Mouse (Mus musculus) liver, embryonic 14.5 days (tissue): Measurements from ENCODE around the gene Cyp27a1. TPM values are rescaled to one million over a fixed set of nuclear protein-coding genes. Genes with fewer than 3 reads are reported as not detected.

Experiments
- ATAC-seq: fragments of 200-750 bp; cut with Nextera tagmentation; 2 replicates; pipeline ENCODE4 v1.8.0; 2017; ENCODE audit warnings: moderate number of reproducible peaks, mild to moderate bottlenecking, moderate library complexity; ENCODE audit not compliant: insufficient read depth
- DNase-seq, 3 experiments: peaks; one replicate each; pipeline ENCODE4 v3.0.0-alpha.2; 2012 to 2013; ENCODE audit warnings: low read depth in 3 of 3, low spot score in 3 of 3
- H3K27ac ChIP-seq: fragments of 300-500 bp; sonication (generic); 2 replicates; pipeline ENCODE4 v1.5.1; 2014; ENCODE audit warnings: moderate library complexity, mild to moderate bottlenecking, control low read depth, inconsistent platforms
- H3K27me3 ChIP-seq: fragments of 300-500 bp; sonication (generic); 2 replicates; pipeline ENCODE4 v1.6.1; 2014; ENCODE audit warnings: mild to moderate bottlenecking, low read length, moderate library complexity; ENCODE audit not compliant: control insufficient read depth, insufficient read depth
- H3K36me3 ChIP-seq: fragments of 300-500 bp; sonication (generic); replicated peaks from 2 replicates; pipeline ENCODE4 v1.6.1; 2014; ENCODE audit warnings: low read depth; ENCODE audit not compliant: control insufficient read depth, insufficient read depth
- H3K4me1 ChIP-seq, 2 experiments: fragments of 200-500 bp in 1 of 2; fragments of 300-500 bp in 1 of 2; sonication (generic) in 1 of 2; replicated peaks; 2 replicates each; pipeline ENCODE4 v1.6.1; 2012 to 2014; ENCODE audit warnings: antibody characterized with exemption in 1 of 2, inconsistent platforms in 1 of 2, low read length in 1 of 2; ENCODE audit not compliant: control insufficient read depth in 2 of 2, insufficient read depth in 2 of 2
- H3K4me2 ChIP-seq: fragments of 300-500 bp; sonication (generic); 2 replicates; pipeline ENCODE4 v1.6.1; 2014; ENCODE audit warnings: low read depth, mild to moderate bottlenecking, control low read depth, moderate library complexity
- H3K4me3 ChIP-seq, 2 experiments: fragments of 200-500 bp in 1 of 2; fragments of 300-500 bp in 1 of 2; sonication (generic) in 1 of 2; 2 replicates each; pipeline ENCODE4 v1.5.1; 2012 to 2014; ENCODE audit warnings: low read depth in 2 of 2, low read length in 2 of 2, mild to moderate bottlenecking in 2 of 2, control low read depth in 1 of 2, inconsistent platforms in 1 of 2, moderate library complexity in 1 of 2; ENCODE audit not compliant: insufficient read depth in 1 of 2
- H3K9ac ChIP-seq: fragments of 300-500 bp; sonication (generic); replicated peaks from 2 replicates; pipeline ENCODE4 v1.6.1; 2014; ENCODE audit warnings: mild to moderate bottlenecking, control low read depth, moderate library complexity
- H3K9me3 ChIP-seq: fragments of 300-500 bp; sonication (generic); 2 replicates; pipeline ENCODE4 v1.6.1; 2016; ENCODE audit warnings: low read length, mixed read lengths; ENCODE audit not compliant: control insufficient read depth
- CTCF ChIP-seq: IDR thresholded peaks from 2 replicates; pipeline ENCODE4 v1.5.1; 2016; ENCODE audit warnings: antibody characterized with exemption, low read depth, control low read depth
- EP300 ChIP-seq: IDR thresholded peaks from 2 replicates; pipeline ENCODE4 v1.6.1; 2016; ENCODE audit warnings: antibody characterized with exemption, low read depth
- WGBS: fragments of 180-500 bp; shearing (Covaris S2); extraction: QIAGEN DNeasy Blood & Tissue Kit; methylation state at CpG from one replicate; pipeline ENCODE4 v1.1.7; 2014; ENCODE audit not compliant: insufficient replicate concordance; 5-methylcytosine and 5-hydroxymethylcytosine counted together
- polyA plus RNA-seq, 2 experiments: library from polyadenylated mRNA; depleted of rRNA in 1 of 2; stranded (reverse) in 1 of 2; unstranded in 1 of 2; fragments of >200 nt; fragmentation: Nextera tagmentation in 1 of 2; extraction: Ambion mirVana in 1 of 2; gene quantifications; 2 replicates each; pipeline versions ENCODE4 v1.2.1 to v1.2.3; 2012 to 2014

Gene Cyp27a1
- polyA plus RNA-seq, 2 experiments: 3.3 to 5.0 TPM

- Histone ChIP-seq H3K36me3 (no peaks in the 10 kb centered on the region), H3K27ac (no peak overlapping the region), H3K9me3 (no peaks in the 10 kb centered on the region), H3K4me2 (no peak overlapping the region), H3K4me3 (no peak overlapping the region), H3K27me3 (peaks cover 13% of the 10 kb centered on the region), H3K9ac (no peak overlapping the region), H3K4me1 (peaks cover 0 to 5% of the 10 kb centered on the region in 2 experiments; a peak in 1 of 4 replicates)
- 37% methylated on average over 6 of the region's 6 CpGs for WGBS
- ATAC-seq (no peak), DNase-seq (no peak)
- TF ChIP-seq EP300 (no peak), CTCF (no peak)
Observed at GRCm38 (mm10) chr1:74709566-74709965, 3.8 kb upstream of the Cyp27a1 start.

DNA sequence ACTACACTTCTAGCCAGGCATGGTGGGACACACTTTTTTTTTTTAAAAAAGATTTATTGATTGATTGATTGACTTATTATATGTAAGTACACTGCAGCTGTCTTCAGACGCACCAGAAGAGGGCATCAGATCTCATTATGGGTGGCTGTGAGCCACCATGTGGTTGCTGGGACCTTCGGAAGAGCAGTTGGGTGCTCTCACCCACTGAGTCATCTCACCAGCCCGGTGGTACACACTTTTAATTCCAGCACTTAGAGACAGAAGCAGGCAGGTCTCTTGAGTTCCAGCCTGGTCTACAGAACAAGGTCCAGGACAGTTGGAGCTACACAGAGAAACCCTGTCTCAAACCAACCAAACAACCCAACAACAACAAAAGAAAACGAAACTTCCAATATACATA, 1.3 kb upstream of the Cyp27a1 start:
- Histone ChIP-seq H3K9ac (no peak overlapping the region), H3K27ac (no peak overlapping the region), H3K27me3 (peaks cover 13% of the 10 kb centered on the region), H3K4me2 (no peak overlapping the region), H3K9me3 (no peaks in the 10 kb centered on the region), H3K4me3 (no peak overlapping the region), H3K36me3 (no peaks in the 10 kb centered on the region), H3K4me1 (peaks cover 0 to 5% of the 10 kb centered on the region in 2 experiments; a peak in 1 of 4 replicates)
- TF ChIP-seq CTCF (no peak), EP300 (no peak)
- 39% methylated on average over 4 of the region's 4 CpGs for whole genome bisulfite sequencing
- no peak for DNase-seq
- no peak for ATAC-seq

DNA sequence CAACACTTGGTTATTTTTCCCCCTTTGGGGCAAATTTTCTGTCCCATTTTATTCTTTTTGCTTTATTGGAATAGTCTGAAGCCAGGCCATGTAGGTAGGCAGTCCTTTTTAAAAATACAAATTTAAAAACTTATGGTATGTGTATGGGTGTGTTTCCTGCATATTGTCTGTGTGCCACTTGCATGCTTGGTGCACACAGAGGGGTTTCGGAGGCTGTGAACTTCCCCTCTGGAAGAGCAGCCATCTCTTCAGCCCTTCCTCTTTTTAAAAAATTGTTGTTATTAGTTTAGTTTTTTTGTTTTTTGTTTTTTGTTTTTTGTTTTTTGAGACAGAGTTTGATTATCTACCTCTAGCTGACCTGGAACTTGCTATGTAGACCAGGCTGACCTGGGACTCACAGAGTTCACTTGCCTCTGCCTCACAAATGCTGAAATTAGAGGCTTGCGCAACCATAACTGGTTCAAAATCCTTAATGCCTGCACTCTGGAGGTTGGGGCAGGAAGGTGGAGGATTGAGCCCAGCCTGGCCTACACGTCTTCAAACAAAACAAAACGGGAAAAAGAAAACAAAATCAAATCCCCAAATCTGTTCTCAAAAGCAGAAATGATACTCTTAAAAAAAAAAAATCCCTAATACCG, 794 bp upstream of the Cyp27a1 start:
- WGBS: 34% methylated on average over 5 of the region's 5 CpGs
- ATAC-seq (no peak), DNase-seq (no peak)
- Histone ChIP-seq H3K4me1 (peaks cover 0 to 5% of the 10 kb centered on the region in 2 experiments; a peak in 1 of 4 replicates), H3K27ac (no peak overlapping the region), H3K27me3 (peaks cover 13% of the 10 kb centered on the region), H3K36me3 (no peaks in the 10 kb centered on the region), H3K9me3 (no peaks in the 10 kb centered on the region), H3K9ac (no peak overlapping the region; the same call in 1 of the 2 replicates), H3K4me2 (peak overlapping the region; percentile 68), H3K4me3 (peak overlapping the region; percentile 53 to 54; a peak in 3 of 4 replicates)
- no peak for TF ChIP-seq EP300
- no peak for TF ChIP-seq CTCF

- peaks cover 13% of the 10 kb centered on the region for H3K27me3 ChIP-seq
- ATAC-seq (no peak), DNase-seq (no peak)
- H3K4me2 ChIP-seq: peak overlapping the region; percentile 68
- H3K36me3 ChIP-seq: no peaks in the 10 kb centered on the region
- TF ChIP-seq CTCF: no peak
- no peak for TF ChIP-seq EP300
- H3K4me1 ChIP-seq: peaks cover 0 to 5% of the 10 kb centered on the region in 2 experiments; a peak in 1 of 4 replicates
- H3K9me3 ChIP-seq: no peaks in the 10 kb centered on the region
- H3K4me3 ChIP-seq: peak overlapping the region; percentile 53 to 54
- peak overlapping the region; percentile 46; the same call in 1 of the 2 replicates for H3K9ac ChIP-seq
- 27% methylated on average over 12 of the region's 12 CpGs for WGBS
- H3K27ac ChIP-seq: no peak overlapping the region
Observed at GRCm38 (mm10) chr1:74713859-74714730, 721 bp downstream of the Cyp27a1 start.

DNA sequence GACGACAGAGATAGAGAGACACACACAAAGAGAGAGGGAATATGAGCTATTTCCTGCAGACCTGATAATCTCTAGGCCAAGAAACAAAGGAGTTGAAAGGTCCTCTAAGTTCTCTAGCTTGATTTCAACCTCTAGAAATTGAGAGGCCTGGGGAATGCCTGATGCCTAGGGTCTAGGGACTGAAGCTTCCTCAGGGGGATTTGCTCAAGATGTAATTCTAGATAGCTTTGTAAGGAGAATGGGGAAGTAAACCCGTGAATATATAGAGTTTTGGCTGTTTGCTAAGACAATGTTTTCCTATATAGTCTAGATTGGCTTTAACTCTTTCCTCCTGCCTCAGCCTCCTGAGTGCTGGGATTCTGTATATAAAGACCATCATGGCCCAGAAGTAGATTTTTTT, 1.6 kb downstream of the Cyp27a1 start:
- Histone ChIP-seq H3K27ac (no peak overlapping the region), H3K36me3 (no peaks in the 10 kb centered on the region), H3K9me3 (no peaks in the 10 kb centered on the region), H3K27me3 (peaks cover 13% of the 10 kb centered on the region), H3K4me2 (no peak overlapping the region), H3K9ac (no peak overlapping the region), H3K4me3 (no peak overlapping the region), H3K4me1 (peaks cover 0 to 5% of the 10 kb centered on the region in 2 experiments; a peak in 1 of 4 replicates)
- DNase-seq: no peak
- TF ChIP-seq EP300 (no peak), CTCF (no peak)
- no peak for ATAC-seq
- 5% methylated on average over 2 of the region's 2 CpGs for WGBS
